Mouse (Mus musculus) yolk sac, embryonic 10.5 days (tissue): Measurements from ENCODE around the gene Gm21973.

Experiments
- DNase-seq: peaks from one replicate; pipeline ENCODE4 v3.0.0-alpha.2; 2017; ENCODE audit warnings: low spot score

The Gm21973 gene

DNA sequence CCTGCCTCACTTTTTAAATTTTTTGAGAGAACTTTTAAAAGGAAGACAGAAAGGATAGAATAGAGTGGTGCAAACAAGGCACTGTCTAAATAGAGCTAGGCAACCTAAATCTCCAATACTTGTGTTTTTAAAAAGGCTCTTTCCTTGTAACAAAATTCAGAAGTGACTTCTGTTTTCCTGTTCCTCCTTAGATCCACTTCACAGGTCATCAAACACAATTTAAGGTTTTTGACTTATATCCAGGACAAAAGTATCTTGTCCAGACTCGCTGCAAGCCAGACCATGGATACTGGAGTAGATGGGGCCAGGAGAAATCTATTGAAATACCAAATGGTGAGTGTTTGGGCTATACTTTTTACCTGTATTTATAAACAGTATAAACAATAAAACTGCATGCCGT lies at the start of gene Gm21973:
TSS of gene Gm21973 (plus strand) at position 301 of the 400 bp plus-strand sequence.
- DNase-seq = no peak

- DNase-seq = no peak
These were observed 48.8 kb upstream of the Gm21973 start for GRCm38 (mm10) chr15:10276386-10276785.

DNA sequence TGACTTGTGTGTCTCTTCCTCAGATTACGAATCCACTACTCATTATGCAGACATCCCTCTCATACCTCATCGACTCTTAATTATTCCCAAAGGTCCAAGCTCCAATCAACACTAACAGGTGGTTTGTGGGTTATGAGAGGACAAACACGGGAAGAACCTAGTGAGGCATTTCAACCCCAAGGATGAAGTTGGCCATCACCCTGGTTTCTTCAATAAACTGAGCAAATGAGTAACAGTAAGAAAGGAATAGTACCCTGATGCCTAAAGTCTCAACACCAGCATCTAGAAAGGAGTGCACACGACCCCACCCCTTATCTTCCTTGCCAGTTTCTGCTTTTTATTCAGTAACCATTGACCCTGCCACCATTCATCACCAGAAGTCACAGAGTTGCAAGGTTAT lies 47.7 kb upstream of the Gm21973 start:
- no peak for DNase-seq

DNA sequence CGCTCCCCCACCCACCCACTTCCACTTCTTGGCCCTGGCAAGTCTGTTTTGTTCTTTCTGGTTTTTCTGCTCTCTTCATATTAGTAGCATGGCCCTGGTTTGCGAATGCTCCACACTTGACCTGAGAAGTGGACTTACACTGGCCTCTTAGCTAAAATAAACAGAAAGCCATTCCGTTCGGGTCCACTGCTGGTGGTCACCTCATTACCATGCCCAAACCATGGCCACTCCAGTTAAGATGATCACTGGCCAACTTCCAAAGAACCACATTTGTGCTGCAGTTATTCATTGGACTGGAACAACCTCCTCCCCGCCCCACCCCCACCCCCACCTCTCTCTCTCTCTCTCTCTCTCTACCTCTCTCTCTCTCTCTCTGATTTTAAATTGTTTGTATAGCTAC lies 43.6 kb upstream of the Gm21973 start:
- DNase-seq = no peak

- no peak for DNase-seq
These were observed 41.5 kb upstream of the Gm21973 start for GRCm38 (mm10) chr15:10283661-10284060.

- no peak for DNase-seq
These were observed 28.6 kb upstream of the Gm21973 start for GRCm38 (mm10) chr15:10296570-10296969.

DNA sequence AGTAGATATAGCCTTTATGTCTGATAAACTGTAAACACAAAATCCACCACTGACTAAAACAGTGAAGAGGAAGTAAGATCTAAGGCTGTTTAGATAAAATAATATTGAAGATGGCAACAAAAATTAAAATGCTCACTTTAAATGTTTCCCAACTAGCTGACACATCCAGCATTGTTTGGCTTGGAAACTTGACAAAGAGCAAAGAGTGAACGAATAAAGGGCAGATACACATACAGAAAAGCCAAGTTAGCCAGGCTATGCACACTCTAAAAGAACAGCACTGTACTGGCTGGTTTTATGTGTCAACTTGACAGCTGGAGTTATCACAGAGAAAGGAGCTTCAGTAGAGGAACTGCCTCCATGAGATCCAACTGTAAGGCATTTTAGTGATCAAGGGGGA lies 27.1 kb upstream of the Gm21973 start:
- DNase-seq = no peak

DNA sequence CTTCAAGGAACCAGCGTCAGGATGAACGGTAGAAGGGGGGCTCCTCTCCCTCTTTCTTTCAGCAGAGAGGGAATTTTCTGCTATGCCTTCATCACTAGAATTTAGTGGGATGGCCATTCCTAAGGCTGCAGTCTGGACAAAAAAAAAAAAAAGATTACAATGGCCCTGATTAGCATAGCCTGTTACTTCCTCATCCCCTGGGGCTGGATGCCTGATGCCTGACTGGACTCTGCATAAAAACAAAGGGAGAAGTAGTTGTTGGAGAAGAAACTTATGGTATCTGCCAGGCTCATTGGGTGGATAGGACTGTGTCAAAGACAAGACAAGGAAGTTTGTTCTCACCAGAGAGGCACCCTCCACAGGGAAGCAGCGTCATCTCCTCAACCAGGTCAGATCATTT lies 25.7 kb upstream of the Gm21973 start:
- no peak for DNase-seq

DNA sequence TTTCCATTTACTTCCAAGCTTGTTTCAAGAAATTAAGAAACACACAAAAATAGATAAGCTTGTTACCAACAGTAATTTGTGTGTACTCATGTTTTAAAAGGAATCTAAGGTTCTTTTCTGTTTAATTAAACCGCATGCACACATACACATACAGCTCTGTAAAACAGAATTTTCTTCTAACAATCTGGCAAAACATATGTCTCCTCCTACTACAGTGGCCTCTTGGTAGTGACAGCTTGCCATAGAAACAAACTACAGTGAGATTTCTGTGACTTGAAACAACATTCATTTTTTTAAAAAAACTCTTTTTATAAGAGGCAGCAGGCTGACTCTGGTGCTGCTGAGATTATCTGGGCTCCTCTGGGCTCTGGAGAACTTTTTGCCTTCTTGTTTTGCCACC lies 18.7 kb upstream of the Gm21973 start:
- no peak for DNase-seq

DNA sequence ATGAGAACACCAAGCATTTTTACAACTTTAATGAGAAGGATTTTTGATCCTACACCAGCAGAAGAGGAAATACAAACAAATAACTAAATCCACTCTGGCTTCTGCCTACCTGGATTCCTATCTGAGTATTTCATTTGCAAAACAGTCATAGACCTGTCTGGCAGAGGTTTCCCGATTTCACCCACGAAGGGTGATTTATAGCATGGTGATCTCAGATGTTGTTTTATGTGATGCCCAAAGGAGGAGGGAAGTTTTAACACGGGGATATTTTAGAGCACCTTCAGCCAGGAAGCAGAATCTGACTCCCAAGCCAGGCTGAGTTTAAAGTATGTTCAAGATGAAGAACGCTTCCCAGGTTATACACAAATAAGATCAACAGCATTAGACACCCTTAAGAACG lies 13.4 kb upstream of the Gm21973 start:
- DNase-seq = no peak

DNA sequence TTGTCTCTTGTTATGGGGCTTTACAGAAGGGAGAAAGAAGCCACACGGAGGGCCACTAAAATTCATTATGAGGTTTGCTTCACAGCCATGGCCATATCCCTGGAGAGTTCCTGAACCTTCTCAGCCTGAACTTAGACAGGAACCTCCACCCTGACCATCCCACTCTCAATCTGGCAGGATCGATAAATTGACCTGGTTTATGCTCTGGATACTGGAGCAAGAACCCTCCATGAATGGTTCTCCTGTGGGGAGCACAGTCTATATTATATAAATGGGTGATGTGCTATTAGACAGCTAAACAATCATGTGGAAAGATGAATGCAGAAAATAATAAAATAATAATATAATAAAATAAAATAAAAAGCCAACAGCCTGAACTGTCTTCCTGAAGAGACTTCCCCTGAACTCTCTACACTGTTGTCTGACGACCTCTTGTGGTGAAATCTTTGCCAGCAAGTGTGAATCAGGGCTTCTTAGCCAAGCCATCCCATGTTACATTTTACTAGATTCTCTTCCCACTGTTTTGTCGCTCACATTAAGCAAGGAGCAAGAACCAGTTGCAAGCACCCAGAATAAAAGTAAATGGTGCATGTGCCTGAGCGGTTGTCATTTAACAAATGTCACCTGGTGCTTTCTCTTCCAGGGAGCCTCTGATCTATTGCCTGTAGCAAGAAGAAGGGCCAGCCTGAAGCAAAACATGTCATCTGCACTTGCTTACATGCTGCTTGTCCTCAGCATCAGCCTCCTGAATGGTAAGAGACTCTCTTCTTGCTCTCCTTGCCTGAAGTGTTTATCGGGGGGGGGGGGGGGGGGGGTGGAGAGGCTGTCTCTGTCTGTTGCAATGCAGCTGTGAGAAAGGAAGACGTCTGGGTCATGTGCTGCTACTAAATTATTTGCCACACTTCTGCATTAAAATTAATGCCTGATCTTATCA lies 11.4 kb upstream of the Gm21973 start:
- DNase-seq = no peak

DNA sequence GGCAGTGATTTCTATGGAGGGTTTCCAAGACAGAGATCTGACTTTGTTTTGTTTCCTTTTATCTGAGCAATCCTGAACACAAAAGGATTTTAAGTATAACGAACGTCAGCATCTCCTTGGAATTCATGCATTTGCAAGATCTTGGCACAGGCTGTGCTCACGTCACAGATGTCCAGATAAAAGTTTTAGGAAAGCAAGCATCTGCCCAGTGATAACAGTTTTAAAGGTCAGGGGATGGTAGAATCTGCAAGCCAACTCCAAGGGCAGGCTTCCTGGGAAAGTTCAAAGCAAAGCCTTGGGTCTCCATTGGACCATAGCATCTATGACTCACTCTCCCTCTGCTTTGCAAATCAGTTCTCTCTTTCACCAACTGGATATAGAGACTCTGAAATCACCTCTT lies 5.4 kb downstream of the Gm21973 start:
- no peak for DNase-seq

DNA sequence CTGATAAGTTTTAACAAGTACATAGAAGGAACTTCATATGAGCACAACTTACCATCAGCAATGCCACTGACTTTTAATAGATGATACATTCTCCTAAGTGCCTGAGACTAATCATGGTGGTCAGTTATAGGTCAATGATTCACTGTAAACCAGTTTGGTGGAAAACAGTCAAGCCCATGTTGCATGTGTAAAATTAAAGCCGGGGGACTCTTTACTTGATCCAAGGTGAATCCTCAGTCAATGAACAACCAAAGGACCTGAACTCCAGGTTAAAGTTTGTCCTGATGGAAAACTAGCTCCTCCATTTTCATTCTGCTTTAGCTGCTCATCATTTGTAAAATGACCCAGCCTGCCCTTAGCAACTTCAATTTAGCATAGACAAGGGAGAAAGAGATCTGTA lies 7.4 kb downstream of the Gm21973 start:
- DNase-seq = peak; percentile 38

- DNase-seq = no peak
These were observed 13.4 kb downstream of the Gm21973 start for GRCm38 (mm10) chr15:10338606-10339005.

DNA sequence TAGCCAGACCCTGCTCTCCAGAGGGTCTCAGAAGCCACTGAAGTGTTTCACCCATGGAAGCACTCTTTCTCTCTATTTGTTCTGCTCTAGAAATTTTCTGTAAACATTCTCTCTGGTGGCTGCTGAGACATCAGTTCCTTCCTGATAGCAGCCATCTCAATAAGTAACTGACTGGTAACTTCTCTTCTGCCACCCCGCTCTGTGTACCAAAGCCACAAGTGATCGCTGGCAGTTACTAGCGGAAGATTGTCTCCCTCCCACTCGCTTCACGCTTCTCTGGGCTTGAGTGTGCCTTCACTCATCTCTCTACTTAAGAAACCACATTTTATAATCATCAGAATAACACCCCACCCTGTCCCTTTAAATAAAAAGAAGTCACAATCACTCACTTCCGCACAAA lies 21.9 kb downstream of the Gm21973 start:
- no peak for DNase-seq

DNA sequence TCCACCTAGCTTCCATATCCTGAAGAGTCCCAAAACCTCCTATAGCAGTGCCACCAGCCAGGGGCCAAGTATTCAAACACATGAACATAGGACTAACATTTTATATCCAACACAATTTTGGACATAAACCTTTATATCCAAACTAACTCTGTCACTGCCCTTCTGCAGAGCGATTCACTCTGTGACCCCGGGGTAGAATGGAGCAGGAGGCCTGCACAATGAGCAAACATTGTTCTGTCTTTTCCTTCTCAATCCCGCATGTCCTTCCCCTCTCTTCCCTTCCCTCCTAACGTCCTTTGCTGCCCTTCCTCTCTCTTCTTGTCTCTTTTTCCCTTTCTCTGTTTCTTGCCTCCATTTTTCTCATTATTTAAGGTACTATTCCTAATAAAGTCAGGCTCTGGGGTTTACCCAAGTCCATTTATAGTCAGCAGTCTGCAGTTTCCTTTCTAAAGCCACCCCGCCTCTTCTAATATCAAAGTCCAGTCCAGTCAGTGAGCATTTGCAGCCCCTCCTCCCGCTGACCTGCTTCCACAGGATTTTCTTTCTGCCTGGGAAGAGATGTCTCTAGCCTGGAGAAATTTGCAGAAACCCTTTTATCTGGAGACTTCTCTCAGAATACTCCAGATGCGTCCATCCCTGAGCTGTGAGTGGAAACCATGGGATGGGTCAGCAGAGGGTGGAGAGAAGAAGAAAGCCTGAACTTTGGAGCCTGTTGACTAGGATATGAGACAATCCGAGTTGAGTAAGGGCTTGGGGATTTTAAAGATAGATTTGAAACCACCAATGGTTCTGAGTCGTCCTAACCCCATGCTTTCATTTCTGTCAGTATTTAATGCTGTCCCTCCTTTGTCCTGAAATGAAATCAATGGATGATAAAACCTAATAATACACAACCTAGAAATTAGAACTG lies 33.1 kb downstream of the Gm21973 start, which contains the start of gene Agxt2:
TSS of gene Agxt2 (plus strand) at position 494 of the 910 bp plus-strand sequence.
- peak; percentile 63 for DNase-seq

DNA sequence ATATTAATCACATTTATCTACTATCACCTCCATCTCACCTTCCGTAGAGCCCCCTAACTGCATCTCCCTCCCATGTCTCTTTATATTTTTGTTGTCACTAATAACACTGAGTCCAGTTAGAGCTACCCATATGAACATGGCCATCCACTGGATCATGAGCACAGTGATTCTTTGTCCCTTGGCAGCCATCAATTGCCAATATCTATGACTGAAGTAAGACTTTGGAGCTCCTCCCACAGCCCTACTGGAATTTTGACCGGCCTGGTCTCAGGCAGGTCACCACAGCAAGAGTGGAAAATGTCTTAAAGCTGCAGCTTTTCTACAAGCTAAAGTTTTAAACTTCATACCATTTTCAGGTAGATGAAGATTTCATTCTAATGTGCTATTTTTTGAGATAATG lies 41.2 kb downstream of the Gm21973 start:
- no peak for DNase-seq

- peak; percentile 13 for DNase-seq
These were observed 50.2 kb downstream of the Gm21973 start for GRCm38 (mm10) chr15:10375404-10375803.

DNA sequence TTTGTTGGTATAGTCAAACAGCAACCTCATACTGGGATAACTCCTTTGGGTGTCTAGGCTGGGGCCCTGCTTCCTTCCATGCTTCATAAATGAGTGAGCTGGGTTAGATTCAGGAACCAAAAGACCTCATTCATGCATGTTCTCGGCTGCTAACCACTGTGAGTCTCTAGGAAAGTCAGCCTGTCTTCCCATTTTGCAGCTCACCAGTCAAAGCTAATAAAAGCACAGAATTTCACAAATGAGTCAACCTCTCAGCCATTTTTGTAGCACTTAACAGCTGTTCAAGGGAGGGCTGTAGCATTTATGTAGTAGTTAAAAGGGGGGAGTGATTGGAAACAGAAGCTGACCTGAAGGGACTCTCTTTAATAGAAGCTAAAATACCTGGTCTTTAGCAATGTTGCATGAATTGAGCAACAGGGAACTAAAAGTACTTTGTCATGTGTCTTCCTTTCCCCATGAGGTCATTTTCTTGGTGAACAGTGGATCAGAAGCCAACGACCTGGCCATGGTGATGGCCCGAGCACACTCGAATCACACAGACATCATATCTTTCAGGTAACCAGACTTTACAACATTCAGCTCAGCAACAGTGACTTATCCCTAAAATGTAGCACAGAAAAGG lies 53.3 kb downstream of the Gm21973 start:
- no peak for DNase-seq

DNA sequence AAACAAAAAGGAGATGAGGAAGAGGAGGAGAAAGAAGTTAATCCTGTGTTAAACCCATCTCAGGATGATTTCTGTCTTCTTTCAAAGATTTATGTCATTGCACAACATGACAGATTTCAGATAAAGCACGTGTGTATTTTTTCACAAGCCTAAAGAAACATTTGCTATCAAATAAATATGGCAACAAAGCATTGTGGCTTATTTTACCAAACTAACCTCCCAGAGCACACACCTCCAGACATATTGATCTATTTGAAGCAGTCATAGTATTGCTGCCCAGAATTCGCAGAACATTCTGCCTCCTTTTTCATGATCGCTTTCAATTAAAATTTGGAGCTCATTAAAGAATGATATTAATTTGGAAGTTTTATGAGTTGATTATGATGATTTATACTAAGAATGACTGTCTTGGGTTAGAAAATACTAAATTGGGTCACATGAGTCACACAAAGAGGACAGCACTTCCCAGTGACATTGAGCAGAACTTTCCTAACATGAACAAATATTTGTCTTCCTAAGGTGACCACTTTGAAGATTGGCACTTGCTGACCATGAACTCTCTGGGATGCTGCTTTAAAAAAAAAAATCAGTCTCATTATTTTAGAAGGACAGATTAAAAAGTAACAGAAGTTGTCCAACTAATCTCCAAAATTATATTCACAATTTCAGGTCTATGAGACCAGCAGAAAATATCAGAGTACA lies 54.7 kb downstream of the Gm21973 start:
- no peak for DNase-seq

- no peak for DNase-seq
These were observed 62.1 kb downstream of the Gm21973 start for GRCm38 (mm10) chr15:10387263-10387662.

- DNase-seq = peak; percentile 38
These were observed 74.6 kb downstream of the Gm21973 start for GRCm38 (mm10) chr15:10399795-10400194.
